Mouse (Mus musculus) thymus, adult 18-20 months (tissue): ENCODE results near the gene Lamc1.

ENCODE experiments used
- DNase-seq, 2 experiments: peaks; one replicate each; pipeline ENCODE4 v3.0.0; 2022; ENCODE audit warnings: mixed read lengths in 2 of 2

The Lamc1 gene

GRCm38 (mm10) chr1:153185828-153186803, 146.5 kb downstream of the Lamc1 start, which contains the start of gene Lamc2:
Lamc2 (minus strand) TSS chr1:153186447.
- DNase-seq: no peak

- no peak for DNase-seq
These were observed 151.8 kb downstream of the Lamc1 start for GRCm38 (mm10) chr1:153180586-153181289.

- no peak for DNase-seq
These were observed 152.4 kb downstream of the Lamc1 start for GRCm38 (mm10) chr1:153180160-153180559.

GRCm38 (mm10) chr1:153174801-153175200, 157.8 kb downstream of the Lamc1 start:
- no peak for DNase-seq

GRCm38 (mm10) chr1:153173276-153173675, 159.3 kb downstream of the Lamc1 start:
- DNase-seq: no peak

- no peak for DNase-seq
These were observed 160.3 kb downstream of the Lamc1 start for GRCm38 (mm10) chr1:153172291-153172731.

GRCm38 (mm10) chr1:153171011-153171410, 161.6 kb downstream of the Lamc1 start:
- DNase-seq: no peak
